Mouse (Mus musculus) lung, postnatal 0 days (tissue): ENCODE data around the gene Alg9. TPM values are rescaled to one million over a fixed set of nuclear protein-coding genes. Genes with fewer than 3 reads are reported as not detected.
A peak's percentile ranks its signal among the peaks of the same experiment; 100 is the strongest.

ENCODE experiments used
- ATAC-seq: fragments of 200-750 bp; cut with Nextera tagmentation; 2 replicates; pipeline ENCODE4 v1.8.0; 2017; ENCODE audit warnings: moderate library complexity
- DNase-seq: peaks from one replicate; pipeline ENCODE4 v3.0.0-alpha.2; 2016; ENCODE audit warnings: low spot score
- H3K27ac ChIP-seq: fragments of 300-500 bp; sonication (generic); 2 replicates; pipeline ENCODE4 v1.5.1; 2014; ENCODE audit warnings: antibody characterized with exemption, mild to moderate bottlenecking, low read length, mixed read lengths
- H3K27me3 ChIP-seq: fragments of 300-500 bp; sonication (generic); replicated peaks from 2 replicates; pipeline ENCODE4 v1.6.1; 2014; ENCODE audit warnings: low read length, mixed read lengths; ENCODE audit not compliant: insufficient read depth
- H3K36me3 ChIP-seq: fragments of 300-500 bp; sonication (generic); 2 replicates; pipeline ENCODE4 v1.6.1; 2014; ENCODE audit warnings: low read length, mixed read lengths; ENCODE audit not compliant: insufficient read depth
- H3K4me1 ChIP-seq: fragments of 300-500 bp; sonication (generic); 2 replicates; pipeline ENCODE4 v1.6.1; 2014; ENCODE audit warnings: antibody characterized with exemption, low read depth, low read length, mixed read lengths; ENCODE audit not compliant: insufficient read depth
- H3K4me2 ChIP-seq: fragments of 300-500 bp; sonication (generic); replicated peaks from 2 replicates; pipeline ENCODE4 v1.6.1; 2014; ENCODE audit warnings: low read depth, mild to moderate bottlenecking, low read length, moderate library complexity, mixed read lengths
- H3K4me3 ChIP-seq: fragments of 300-500 bp; sonication (generic); 2 replicates; pipeline ENCODE4 v1.5.1; 2014; ENCODE audit warnings: low read depth, low read length
- H3K9ac ChIP-seq: fragments of 300-500 bp; sonication (generic); replicated peaks from 2 replicates; pipeline ENCODE4 v1.6.1; 2014; ENCODE audit warnings: low read depth, mild to moderate bottlenecking
- H3K9me3 ChIP-seq: fragments of 300-500 bp; sonication (generic); 2 replicates; pipeline ENCODE4 v1.6.1; 2016; ENCODE audit warnings: low read length, mixed read lengths
- CTCF ChIP-seq: IDR thresholded peaks from 2 replicates; pipeline ENCODE4 v1.5.1; 2016; ENCODE audit warnings: antibody characterized with exemption, mild to moderate bottlenecking
- EP300 ChIP-seq: IDR thresholded peaks from 2 replicates; pipeline ENCODE4 v1.6.1; 2016; ENCODE audit warnings: antibody characterized with exemption, mild to moderate bottlenecking, control low read depth
- WGBS: fragments of 180-500 bp; shearing (Covaris S2); extraction: QIAGEN DNeasy Blood & Tissue Kit; methylation state at CpG from one replicate; pipeline ENCODE4 v1.1.7; 2014; 5-methylcytosine and 5-hydroxymethylcytosine counted together
- polyA plus RNA-seq: library from polyadenylated mRNA; unstranded; fragments of >200 nt; fragmentation: Nextera tagmentation; extraction: Ambion mirVana; gene quantifications from 2 replicates; pipeline ENCODE4 v1.2.1, GENCODE M21; 2015

Gene Alg9
- polyA plus RNA-seq, 1 experiment from 2014 or later = 17.9 TPM

DNA sequence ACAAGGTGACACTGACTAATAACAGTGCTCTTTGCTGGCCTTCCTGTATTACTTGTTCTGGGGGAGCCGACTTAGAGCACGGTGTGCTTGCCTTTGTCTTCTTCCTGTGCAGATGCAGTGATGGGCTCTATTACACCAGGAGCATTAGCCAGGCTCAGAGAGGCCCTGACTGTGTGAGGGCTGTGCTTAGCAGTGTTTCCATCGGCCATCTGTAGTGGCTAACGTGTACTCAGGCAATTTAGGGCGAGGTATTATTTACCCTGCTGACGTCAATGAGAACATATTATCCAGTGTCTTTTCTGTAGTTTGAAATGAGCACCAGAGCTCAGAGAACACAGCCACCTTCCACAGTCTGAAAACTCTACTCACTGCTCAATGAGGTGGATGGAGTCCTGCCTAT, 114.4 kb downstream of the Alg9 start:
- Histone ChIP-seq H3K9ac (no peak overlapping the region), H3K9me3 (no peaks in the 10 kb centered on the region), H3K36me3 (no peaks in the 10 kb centered on the region), H3K4me1 (peaks cover 28% of the 10 kb centered on the region; the same call in 1 of the 2 replicates), H3K4me2 (no peak overlapping the region), H3K27ac (no peak overlapping the region), H3K4me3 (no peak overlapping the region), H3K27me3 (no peaks in the 10 kb centered on the region)
- TF ChIP-seq CTCF = no peak
- no peak for ATAC-seq
- WGBS = 50% methylated on average over 6 of the region's 6 CpGs
- peak; percentile 23 for DNase-seq

DNA sequence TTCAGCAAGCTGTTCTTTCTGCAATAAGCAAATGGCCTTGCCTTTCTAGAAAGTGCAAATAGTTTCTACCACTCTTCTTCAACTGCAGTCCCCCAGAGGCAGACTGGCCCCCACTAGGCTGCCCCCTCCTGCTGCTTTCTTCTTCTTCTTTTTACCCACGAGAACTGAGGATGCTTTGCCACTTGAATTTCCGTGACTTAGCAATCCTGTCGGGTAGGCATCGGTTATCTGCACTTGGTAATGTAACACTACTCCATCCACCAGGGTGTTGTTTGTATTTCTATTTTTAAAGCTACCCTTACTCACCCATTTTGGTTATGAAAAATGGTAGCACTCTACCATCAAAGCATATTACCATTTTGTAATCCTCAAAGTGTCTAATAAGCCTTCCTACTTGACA, 115.1 kb downstream of the Alg9 start:
- H3K4me2 ChIP-seq = no peak overlapping the region
- ATAC-seq (no peak), DNase-seq (no peak)
- TF ChIP-seq EP300 = no peak
- TF ChIP-seq CTCF = no peak
- H3K4me1 ChIP-seq = peaks cover 23% of the 10 kb centered on the region; the same call in 1 of the 2 replicates
- H3K27ac ChIP-seq = no peak overlapping the region
- no peaks in the 10 kb centered on the region; the same call in 1 of the 2 replicates for H3K36me3 ChIP-seq
- no peak overlapping the region for H3K9ac ChIP-seq
- no peaks in the 10 kb centered on the region for H3K27me3 ChIP-seq
- no peak overlapping the region for H3K4me3 ChIP-seq
- WGBS = 58% methylated on average over 4 of the region's 4 CpGs
- H3K9me3 ChIP-seq = no peaks in the 10 kb centered on the region

DNA sequence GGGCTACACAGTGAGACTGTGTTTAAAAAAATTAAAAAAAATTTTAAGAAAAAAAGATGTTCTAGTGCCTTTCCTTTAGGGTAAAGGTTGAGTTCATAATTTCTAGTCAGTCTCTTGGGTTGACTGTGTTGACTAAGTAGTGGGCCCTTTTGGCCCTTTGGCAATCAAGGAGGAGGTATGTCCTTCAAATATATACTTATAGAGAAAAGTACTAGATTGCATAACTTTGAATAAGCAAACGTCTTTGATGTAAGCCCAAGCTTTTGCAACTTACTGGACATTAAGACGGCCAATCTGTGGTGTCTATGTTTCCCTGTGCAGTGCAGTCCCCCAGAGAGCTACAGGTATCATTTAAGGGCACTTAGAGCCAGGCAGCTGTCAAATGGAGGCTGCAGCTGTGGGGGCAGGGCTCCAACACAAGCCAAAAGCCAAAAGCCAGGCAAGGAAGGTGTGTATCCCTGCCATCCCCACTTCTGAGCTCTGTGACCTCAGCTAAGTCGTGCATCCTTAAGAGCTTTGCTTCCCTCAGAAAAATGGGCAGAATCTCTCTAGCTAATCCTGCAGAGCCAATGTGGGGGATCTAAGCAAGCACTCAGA, 115.8 kb downstream of the Alg9 start:
- Histone ChIP-seq H3K4me3 (no peak overlapping the region), H3K4me2 (no peak overlapping the region), H3K9ac (no peak overlapping the region), H3K27ac (no peak overlapping the region), H3K27me3 (no peaks in the 10 kb centered on the region), H3K36me3 (no peaks in the 10 kb centered on the region; the same call in 1 of the 2 replicates), H3K9me3 (no peaks in the 10 kb centered on the region), H3K4me1 (peaks cover 18% of the 10 kb centered on the region; the same call in 1 of the 2 replicates)
- TF ChIP-seq EP300 (peak; percentile 53), CTCF (no peak)
- 33% methylated on average over 3 of the region's 3 CpGs for WGBS
- peak; percentile 75 for DNase-seq
- ATAC-seq = peak; percentile 27

Other genes with a start within 250 kb of the Alg9 start
- gene Pts, start 246.3 kb upstream of the Alg9 start, polyA plus RNA-seq = 76.0 and 79.4 TPM in 2 replicates
- 26.8 and 29.3 TPM in 2 replicates for gene Il18, start 220.2 kb upstream of the Alg9 start, polyA plus RNA-seq
- 0.19 and 0.39 TPM in 2 replicates for gene Bco2, start 219.8 kb upstream of the Alg9 start, polyA plus RNA-seq
- not detected in 2 replicates for gene Tex12, start 213.7 kb upstream of the Alg9 start, polyA plus RNA-seq
- gene Sdhd, start 171.2 kb upstream of the Alg9 start, polyA plus RNA-seq = 235 and 252 TPM in 2 replicates
- gene Timm8b, start 171.1 kb upstream of the Alg9 start, polyA plus RNA-seq = 185 and 189 TPM in 2 replicates
- gene Pih1d2, start 157.7 kb upstream of the Alg9 start, polyA plus RNA-seq = 14.5 and 16.6 TPM in 2 replicates
- gene Nkapd1, start 157.6 kb upstream of the Alg9 start, polyA plus RNA-seq = 25.2 and 26.5 TPM in 2 replicates
- gene Dlat, start 115.2 kb upstream of the Alg9 start, polyA plus RNA-seq = 27.2 and 30.0 TPM in 2 replicates
- 5.4 and 7.5 TPM in 2 replicates for gene Dixdc1, start 35.5 kb upstream of the Alg9 start, polyA plus RNA-seq
- gene 2310030G06Rik, start 28.5 kb upstream of the Alg9 start, polyA plus RNA-seq = 28.5 and 29.8 TPM in 2 replicates
- 442 and 571 TPM in 2 replicates for gene Cryab, start 23.7 kb upstream of the Alg9 start, polyA plus RNA-seq
- 30.8 and 32.4 TPM in 2 replicates for gene Hspb2, start 22.7 kb upstream of the Alg9 start, polyA plus RNA-seq
- gene Fdxacb1, start 6.8 kb upstream of the Alg9 start, polyA plus RNA-seq = 10.2 and 12.1 TPM in 2 replicates
- 72.3 and 79.8 TPM in 2 replicates for gene 1110032A03Rik, start 501 bp downstream of the Alg9 start, polyA plus RNA-seq
- 26.0 and 28.4 TPM in 2 replicates for gene Ppp2r1b, start 70.3 kb downstream of the Alg9 start, polyA plus RNA-seq
- 9.1 and 10.4 TPM in 2 replicates for gene Sik2, start 234.1 kb downstream of the Alg9 start, polyA plus RNA-seq